Comparison of ENCODE assay signal across 22 mouse cellular contexts in genomic region chr10:39272387-39272949, GRCm38 (mm10).
"Had no signal": no experiment of that assay in that cellular context is flagged by ENCODE, and none has a peak within 500 bp of the region (broad histone marks: within the 10 kb centered on the region; RNA-seq: fewer than 3 reads in every experiment).

No protein-coding gene starts in this region.

- DNase-seq: kidney, adult 11 months; kidney, adult 8-10 months; kidney, postnatal 25 days; layer of hippocampus, adult 9-11 months; liver; lung, adult 18-20 months; lung, postnatal 10 days; lung, postnatal 36 days; right cerebral cortex, postnatal 14 days; right cerebral cortex, postnatal 4 days; thymus, adult 2 months; thymus, postnatal 14 days; thymus, postnatal 4 days had no signal

- H3K4me2 ChIP-seq: limb, embryonic 13.5 days; liver, embryonic 12.5 days; liver, embryonic 15.5 days; lung, embryonic 15.5 days; midbrain, embryonic 13.5 days had no signal

- H3K27ac ChIP-seq: layer of hippocampus, adult 2 months; limb, embryonic 10.5 days; limb, embryonic 13.5 days; liver, embryonic 12.5 days; liver, embryonic 15.5 days; lung, embryonic 15.5 days; midbrain, embryonic 13.5 days; stomach, postnatal 0 days had no signal

- H3K4me3 ChIP-seq: layer of hippocampus, adult 2 months; limb, embryonic 10.5 days; limb, embryonic 13.5 days; liver, embryonic 12.5 days; liver, embryonic 15.5 days; lung, embryonic 15.5 days; midbrain, embryonic 13.5 days; myocyte had no signal

- H3K9me3 ChIP-seq: limb, embryonic 10.5 days; limb, embryonic 13.5 days; liver, embryonic 12.5 days; liver, embryonic 15.5 days; lung, embryonic 15.5 days; midbrain, embryonic 13.5 days had no signal

- ATAC-seq: liver, embryonic 12.5 days; midbrain, embryonic 13.5 days had no signal

- H3K27me3 ChIP-seq: limb, embryonic 13.5 days; liver, embryonic 12.5 days; liver, embryonic 15.5 days; lung, embryonic 15.5 days; midbrain, embryonic 13.5 days had no signal

- H3K36me3 ChIP-seq: limb, embryonic 10.5 days; limb, embryonic 13.5 days; liver, embryonic 12.5 days; liver, embryonic 15.5 days; lung, embryonic 15.5 days; midbrain, embryonic 13.5 days had no signal

- H3K9ac ChIP-seq: limb, embryonic 13.5 days; liver, embryonic 12.5 days; liver, embryonic 15.5 days; lung, embryonic 15.5 days; midbrain, embryonic 13.5 days had no signal

- H3K4me1 ChIP-seq: limb, embryonic 10.5 days; limb, embryonic 13.5 days; liver, embryonic 12.5 days; liver, embryonic 15.5 days; lung, embryonic 15.5 days had no signal
